Mouse (Mus musculus): ENCODE results near the gene Pip5k1c. TPM values are rescaled to one million over a fixed set of nuclear protein-coding genes. Genes with fewer than 3 reads are reported as not detected.

Gene Pip5k1c
- polyA plus RNA-seq (2015; fragmentation: Nextera tagmentation; extraction: Ambion mirVana): 26.2 and 38.2 TPM in 2 replicates

DNA sequence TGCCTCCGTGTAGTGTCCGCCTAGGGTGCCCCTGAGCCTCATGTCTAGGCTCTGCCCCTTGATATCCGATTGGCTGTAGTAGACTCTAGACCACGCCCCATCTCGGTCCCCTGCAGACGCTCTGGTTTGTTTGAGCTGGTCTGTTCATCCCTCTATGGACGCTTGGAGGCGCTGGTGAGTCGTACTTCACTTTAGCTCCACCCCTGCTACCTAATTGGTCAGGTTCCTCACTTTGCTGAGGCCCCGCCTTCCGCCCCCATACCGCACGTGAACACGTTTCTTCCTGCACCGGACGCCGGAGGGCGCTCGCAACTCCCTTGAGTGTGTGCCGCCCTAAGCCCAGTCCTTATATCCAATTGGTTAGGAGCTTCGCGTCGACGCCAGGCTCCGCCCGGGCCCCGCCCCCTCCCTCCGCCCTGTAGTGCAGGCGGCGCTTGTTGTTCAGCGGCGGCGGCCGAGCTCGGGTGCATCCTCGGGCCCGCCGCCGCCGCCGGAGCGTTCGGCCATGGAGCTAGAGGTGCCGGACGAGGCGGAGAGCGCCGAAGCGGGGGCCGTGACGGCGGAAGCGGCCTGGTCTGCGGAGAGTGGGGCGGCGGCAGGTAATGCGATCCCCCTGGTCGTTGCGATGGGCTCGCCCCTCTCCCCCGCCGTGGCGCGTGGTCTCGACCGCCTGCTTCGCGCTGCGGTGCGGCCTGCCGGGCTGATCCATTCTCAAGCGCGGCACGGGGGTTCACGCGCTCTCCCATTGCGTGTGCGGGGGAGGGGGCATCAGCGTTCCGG lies at the start of gene Pip5k1c:
Pip5k1c (plus strand) TSS at position 410 of the 780 bp plus-strand sequence.
- Histone ChIP-seq H3K4me3 (peak within 1 kb of the TSS; percentile 71), H3K27me3 (peaks cover 28% of the 10 kb centered on the region), H3K9me3 (replicated peaks) (no peaks in the 10 kb centered on the region), H3K4me2 (peak within 1 kb of the TSS; percentile 93), H3K9ac (peak within 1 kb of the TSS; percentile 87), H3K4me1 (replicated peaks) (peaks cover 49% of the 10 kb centered on the region), H3K27ac (peak within 1 kb of the TSS; percentile 88), H3K36me3 (no peaks in the 10 kb centered on the region)
- under 1% methylated on average over 78 of the region's 80 CpGs for WGBS
- ATAC-seq (replicated peaks; ENCODE audit: insufficient number of reproducible peaks, insufficient read depth, low FRiP score, low read depth): peak; percentile 95

DNA sequence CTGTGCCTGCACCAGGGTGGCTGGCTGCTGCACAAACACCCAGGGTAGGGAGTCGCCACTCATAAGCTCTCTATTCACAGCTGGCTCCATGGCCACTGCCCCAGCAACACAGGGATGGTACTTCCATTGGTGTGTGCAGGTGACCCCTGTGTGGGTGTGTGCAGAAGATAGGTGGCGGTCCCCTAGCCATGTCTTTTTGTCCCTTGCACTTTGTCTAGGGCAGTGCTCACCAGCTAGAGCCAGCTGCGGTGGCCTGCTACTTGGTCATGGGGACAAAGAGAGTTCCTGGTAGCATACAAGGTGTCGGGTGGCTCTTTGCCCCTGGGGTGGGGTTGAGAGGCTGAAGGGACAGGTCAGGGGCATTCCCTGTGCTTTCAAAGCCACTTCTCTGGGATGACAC lies 48.6 kb upstream of the Pip5k1c start:
- no peaks in the 10 kb centered on the region for H3K36me3 ChIP-seq
- no peak overlapping the region for H3K4me2 ChIP-seq
- no peak overlapping the region for H3K27ac ChIP-seq
- no peak overlapping the region for H3K9ac ChIP-seq
- H3K9me3 ChIP-seq (replicated peaks): no peaks in the 10 kb centered on the region
- H3K4me1 ChIP-seq (replicated peaks): peaks cover 17% of the 10 kb centered on the region
- no peak for ATAC-seq (replicated peaks; ENCODE audit: insufficient number of reproducible peaks, insufficient read depth, low FRiP score, low read depth)
- 71% methylated on average over 4 of the region's 4 CpGs for WGBS
- H3K27me3 ChIP-seq: peaks cover 49% of the 10 kb centered on the region
- H3K4me3 ChIP-seq: no peak overlapping the region

DNA sequence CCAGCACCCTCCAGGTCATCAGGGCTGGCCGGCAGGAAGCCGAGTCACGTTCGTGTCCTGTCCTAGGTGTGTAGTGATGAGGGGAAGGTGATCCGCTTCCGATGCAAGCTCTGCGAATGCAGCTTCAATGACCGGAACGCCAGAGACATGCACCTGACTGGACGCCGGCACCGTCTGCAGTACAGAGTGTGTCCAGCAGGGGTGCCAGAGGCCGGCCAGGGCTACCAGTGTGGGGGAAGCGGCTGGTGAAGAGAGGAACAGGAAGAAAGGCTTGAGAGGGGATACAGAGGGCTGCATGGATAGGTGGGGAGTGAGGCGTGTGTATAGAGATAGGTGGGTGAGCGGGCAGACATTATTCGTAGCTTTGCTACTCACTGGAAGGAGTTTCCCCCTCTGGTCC lies 48.2 kb upstream of the Pip5k1c start:
- Histone ChIP-seq H3K36me3 (no peaks in the 10 kb centered on the region), H3K4me1 (replicated peaks) (peaks cover 17% of the 10 kb centered on the region), H3K4me3 (no peak overlapping the region), H3K9ac (no peak overlapping the region), H3K4me2 (no peak overlapping the region), H3K27me3 (peaks cover 44% of the 10 kb centered on the region), H3K27ac (no peak overlapping the region), H3K9me3 (replicated peaks) (no peaks in the 10 kb centered on the region)
- ATAC-seq (replicated peaks; ENCODE audit: insufficient number of reproducible peaks, insufficient read depth, low FRiP score, low read depth): no peak; the same call in 1 of the 2 replicates
- WGBS: 9% methylated on average over 17 of the region's 17 CpGs

DNA sequence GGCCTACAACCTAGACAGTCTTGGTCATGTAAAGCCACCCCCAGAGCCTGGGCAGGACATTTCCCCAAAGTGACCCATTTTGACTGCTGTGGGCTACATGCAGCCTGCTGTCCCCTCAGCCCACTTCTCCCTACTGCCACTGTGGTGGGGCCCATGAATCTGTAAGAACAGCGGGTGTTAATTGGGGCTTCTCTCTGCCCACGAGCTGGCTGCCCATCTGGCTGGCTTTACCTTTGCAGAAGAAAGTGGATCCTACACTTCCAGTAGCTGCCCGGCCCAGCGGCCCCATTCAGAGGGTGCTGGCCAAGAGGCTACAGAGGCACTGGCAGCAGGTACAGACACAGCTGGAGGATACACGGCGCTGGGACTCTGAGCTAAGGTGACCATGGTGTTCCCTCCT lies 47.6 kb upstream of the Pip5k1c start:
- ATAC-seq (replicated peaks; ENCODE audit: insufficient number of reproducible peaks, insufficient read depth, low FRiP score, low read depth): no peak
- 87% methylated on average over 6 of the region's 6 CpGs for WGBS
- no peak overlapping the region for H3K4me3 ChIP-seq
- no peaks in the 10 kb centered on the region for H3K9me3 ChIP-seq (replicated peaks)
- no peak overlapping the region for H3K4me2 ChIP-seq
- H3K9ac ChIP-seq: no peak overlapping the region
- H3K36me3 ChIP-seq: no peaks in the 10 kb centered on the region
- H3K27ac ChIP-seq: no peak overlapping the region
- H3K27me3 ChIP-seq: peaks cover 38% of the 10 kb centered on the region
- H3K4me1 ChIP-seq (replicated peaks): peaks cover 11% of the 10 kb centered on the region

DNA sequence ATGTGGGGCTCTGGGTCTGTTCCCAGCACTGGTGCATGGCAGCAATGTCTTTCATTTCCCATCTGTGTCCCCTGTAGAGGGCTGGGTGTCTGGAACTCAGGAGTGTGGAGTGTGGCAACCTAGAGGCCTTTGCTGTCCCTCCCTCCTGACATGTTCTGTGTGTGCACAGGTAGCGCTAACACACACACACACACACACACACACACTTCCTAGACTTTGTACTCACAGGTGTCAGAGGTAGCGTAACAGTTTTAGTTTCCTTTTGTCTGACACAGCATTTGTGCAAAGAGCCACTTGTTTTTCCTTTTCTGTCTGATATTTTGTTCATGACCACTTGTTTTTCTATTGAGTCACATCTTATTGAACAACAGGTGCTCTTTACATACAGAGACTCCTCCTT lies 45.0 kb upstream of the Pip5k1c start:
- peaks cover 12% of the 10 kb centered on the region for H3K4me1 ChIP-seq (replicated peaks)

DNA sequence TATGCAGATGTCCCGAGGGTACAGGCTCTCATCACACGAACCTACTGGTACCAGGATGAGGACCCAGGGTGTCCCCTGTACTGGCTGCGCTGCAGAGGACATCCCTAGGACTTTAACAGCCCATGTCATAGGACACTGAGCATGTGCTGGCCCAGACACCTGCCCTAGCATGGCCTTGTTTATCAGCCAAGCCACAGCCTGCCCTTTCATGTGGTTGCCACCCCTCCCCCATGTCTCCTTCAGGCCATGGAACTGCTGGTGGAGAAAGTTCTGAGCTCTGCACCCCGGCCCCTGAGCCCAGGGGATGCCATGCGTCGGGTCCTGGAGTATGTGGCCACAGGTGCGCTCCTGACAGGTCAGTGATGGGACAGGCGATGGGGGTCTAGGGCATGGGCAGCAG lies 43.3 kb upstream of the Pip5k1c start:
- Histone ChIP-seq H3K9ac (no peak overlapping the region), H3K4me2 (no peak overlapping the region), H3K27ac (no peak overlapping the region), H3K4me1 (replicated peaks) (peaks cover 16% of the 10 kb centered on the region), H3K36me3 (no peaks in the 10 kb centered on the region), H3K9me3 (replicated peaks) (no peaks in the 10 kb centered on the region), H3K4me3 (no peak overlapping the region), H3K27me3 (peaks cover 42% of the 10 kb centered on the region)
- ATAC-seq (replicated peaks; ENCODE audit: insufficient number of reproducible peaks, insufficient read depth, low FRiP score, low read depth): no peak
- 73% methylated on average over 8 of the region's 8 CpGs for WGBS

More for the DNA sequence above, 45.0 kb upstream of the Pip5k1c start:
- Histone ChIP-seq H3K9me3 (replicated peaks) (no peaks in the 10 kb centered on the region), H3K4me2 (no peak overlapping the region), H3K9ac (no peak overlapping the region), H3K4me3 (no peak overlapping the region), H3K27me3 (peaks cover 39% of the 10 kb centered on the region), H3K27ac (no peak overlapping the region), H3K36me3 (no peaks in the 10 kb centered on the region)
- 98% methylated on average over 2 of the region's 2 CpGs for WGBS
- no peak for ATAC-seq (replicated peaks; ENCODE audit: insufficient number of reproducible peaks, insufficient read depth, low FRiP score, low read depth)

DNA sequence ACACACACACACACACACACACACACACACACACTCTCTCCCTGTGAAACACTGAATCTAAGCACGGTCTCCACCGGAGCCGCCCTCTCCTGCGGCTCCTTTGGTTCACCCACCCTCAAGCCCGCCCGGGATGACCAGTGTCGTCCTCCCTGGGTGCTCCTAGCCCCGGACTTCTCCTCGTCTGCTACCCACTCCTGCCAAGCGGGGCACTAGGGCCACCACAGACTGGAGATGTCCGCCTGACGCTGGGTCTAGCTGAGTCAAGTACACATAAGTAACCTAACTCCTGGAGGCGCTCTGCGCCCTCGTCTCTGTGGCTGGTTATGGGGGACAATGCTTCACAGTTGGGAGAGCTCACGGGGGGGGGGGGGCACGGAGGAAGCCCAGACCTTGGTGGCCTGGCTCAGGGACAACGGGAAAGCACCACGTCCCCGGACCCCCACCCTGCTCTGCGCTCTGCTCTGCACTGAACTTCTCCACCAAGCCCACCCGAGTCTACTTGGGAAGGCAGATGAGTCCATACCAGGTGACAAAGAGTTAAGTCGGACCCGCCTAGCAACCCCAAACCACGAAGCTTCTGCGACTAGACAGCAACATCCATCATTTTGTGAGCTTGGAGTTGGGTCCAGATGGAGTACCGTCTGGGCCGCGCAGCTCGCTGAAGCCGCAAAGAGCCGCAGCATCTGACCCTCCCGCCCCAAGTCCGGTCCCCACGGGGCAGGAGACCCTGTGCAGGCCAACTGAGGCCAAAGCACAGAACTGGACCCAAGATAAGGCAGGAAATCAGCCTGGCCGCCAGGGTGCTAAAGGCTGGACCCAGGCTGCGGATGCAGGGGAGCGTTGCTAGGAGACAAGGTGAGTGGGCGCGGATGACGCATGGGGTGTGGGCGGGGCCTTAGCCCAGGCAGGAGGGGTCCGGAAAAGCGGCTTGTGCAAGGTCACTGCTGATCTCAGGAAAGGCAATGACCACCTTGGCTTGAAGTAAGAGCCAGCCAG lies 40.0 kb upstream of the Pip5k1c start, which contains the start of gene Matk:
Matk (plus strand) TSS at position 512 of the 996 bp plus-strand sequence.
- Histone ChIP-seq H3K9me3 (replicated peaks) (no peaks in the 10 kb centered on the region), H3K27ac (no peak within 1 kb of the TSS), H3K9ac (no peak within 1 kb of the TSS), H3K4me3 (peak within 1 kb of the TSS; percentile 11), H3K4me2 (peak within 1 kb of the TSS; percentile 25; the same call in 1 of the 2 replicates), H3K4me1 (replicated peaks) (peaks cover 18% of the 10 kb centered on the region), H3K36me3 (no peaks in the 10 kb centered on the region), H3K27me3 (peaks cover 66% of the 10 kb centered on the region)
- ATAC-seq (replicated peaks; ENCODE audit: insufficient number of reproducible peaks, insufficient read depth, low FRiP score, low read depth): no peak
- 13% methylated on average over 44 of the region's 44 CpGs for WGBS

DNA sequence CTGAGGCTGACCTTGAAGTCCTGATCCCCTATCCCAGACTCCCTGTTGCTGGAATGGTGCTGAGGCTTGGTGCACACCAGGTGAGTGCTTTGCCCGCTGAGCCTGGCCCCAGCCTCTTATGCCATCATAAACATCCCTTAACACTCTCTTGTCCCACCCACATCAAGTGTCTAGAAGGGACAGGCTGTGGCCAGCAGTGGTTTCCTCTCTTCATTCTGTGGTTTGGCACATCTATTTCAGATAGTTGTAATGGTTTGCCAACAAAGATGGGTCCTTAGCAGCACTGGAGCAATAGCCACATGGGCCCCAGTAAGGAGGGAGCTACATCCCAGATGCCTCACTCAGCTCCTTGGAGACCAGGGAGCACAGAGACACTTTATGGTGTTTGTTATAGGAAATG lies 37.9 kb upstream of the Pip5k1c start:
- no peaks in the 10 kb centered on the region for H3K36me3 ChIP-seq
- no peak for ATAC-seq (replicated peaks; ENCODE audit: insufficient number of reproducible peaks, insufficient read depth, low FRiP score, low read depth)
- no peak overlapping the region for H3K27ac ChIP-seq
- H3K4me2 ChIP-seq: no peak overlapping the region
- H3K4me1 ChIP-seq (replicated peaks): peaks cover 26% of the 10 kb centered on the region
- H3K9me3 ChIP-seq (replicated peaks): no peaks in the 10 kb centered on the region
- H3K4me3 ChIP-seq: no peak overlapping the region
- H3K9ac ChIP-seq: no peak overlapping the region
- 44% methylated on average over 1 of the region's 1 CpGs for WGBS
- peaks cover 87% of the 10 kb centered on the region for H3K27me3 ChIP-seq

DNA sequence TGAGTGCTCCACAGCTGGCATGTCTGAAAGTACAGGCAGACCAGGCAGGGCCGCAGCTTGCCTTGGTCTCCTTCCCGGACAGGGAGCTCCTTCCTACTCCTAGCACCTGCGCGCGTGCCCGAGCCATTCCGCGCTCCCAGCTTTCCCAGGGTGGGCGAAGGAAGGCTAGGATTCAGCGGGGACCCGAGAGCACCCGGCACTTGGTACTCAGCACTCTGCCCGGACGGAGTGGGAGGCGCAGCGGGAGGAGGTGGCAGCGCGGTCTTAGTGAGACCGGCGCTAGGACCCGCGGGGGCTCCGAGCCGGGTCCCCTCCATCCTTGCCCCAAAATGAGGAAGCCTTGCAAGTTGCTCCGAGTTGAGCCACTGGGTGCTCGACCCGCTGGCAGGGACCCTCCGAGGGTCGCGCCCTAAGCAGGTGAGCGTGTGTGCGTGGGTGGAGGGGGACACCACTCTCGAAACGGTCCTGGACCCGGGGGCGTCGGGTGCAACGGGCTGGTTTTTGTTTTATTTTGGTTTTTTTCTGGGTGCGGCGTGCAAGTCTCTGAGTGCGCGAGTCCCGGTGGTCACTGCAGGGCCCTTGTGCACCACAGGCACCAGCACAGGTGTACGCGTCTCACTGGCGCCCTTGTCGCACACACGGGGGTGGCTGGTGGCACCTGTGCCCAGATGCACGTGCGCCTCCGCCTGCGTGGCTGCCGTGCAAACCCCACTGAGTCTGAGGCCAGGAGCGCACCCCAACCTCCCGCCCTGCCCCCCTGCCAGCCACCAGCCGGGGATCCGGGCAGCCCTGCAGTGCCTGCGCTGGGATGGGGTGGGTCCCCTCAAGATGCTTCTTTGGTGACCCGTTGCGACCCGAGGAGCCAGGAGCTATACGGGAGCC lies 35.4 kb upstream of the Pip5k1c start:
- Histone ChIP-seq H3K27me3 (peaks cover 75% of the 10 kb centered on the region), H3K4me3 (peak overlapping the region; percentile 53), H3K4me2 (peak overlapping the region; percentile 90), H3K9me3 (replicated peaks) (peaks cover 6% of the 10 kb centered on the region), H3K9ac (peak overlapping the region; percentile 50), H3K27ac (no peak overlapping the region), H3K4me1 (replicated peaks) (peaks cover 25% of the 10 kb centered on the region), H3K36me3 (no peaks in the 10 kb centered on the region)
- 2% methylated on average over 62 of the region's 62 CpGs for WGBS
- no peak for ATAC-seq (replicated peaks; ENCODE audit: insufficient number of reproducible peaks, insufficient read depth, low FRiP score, low read depth)

DNA sequence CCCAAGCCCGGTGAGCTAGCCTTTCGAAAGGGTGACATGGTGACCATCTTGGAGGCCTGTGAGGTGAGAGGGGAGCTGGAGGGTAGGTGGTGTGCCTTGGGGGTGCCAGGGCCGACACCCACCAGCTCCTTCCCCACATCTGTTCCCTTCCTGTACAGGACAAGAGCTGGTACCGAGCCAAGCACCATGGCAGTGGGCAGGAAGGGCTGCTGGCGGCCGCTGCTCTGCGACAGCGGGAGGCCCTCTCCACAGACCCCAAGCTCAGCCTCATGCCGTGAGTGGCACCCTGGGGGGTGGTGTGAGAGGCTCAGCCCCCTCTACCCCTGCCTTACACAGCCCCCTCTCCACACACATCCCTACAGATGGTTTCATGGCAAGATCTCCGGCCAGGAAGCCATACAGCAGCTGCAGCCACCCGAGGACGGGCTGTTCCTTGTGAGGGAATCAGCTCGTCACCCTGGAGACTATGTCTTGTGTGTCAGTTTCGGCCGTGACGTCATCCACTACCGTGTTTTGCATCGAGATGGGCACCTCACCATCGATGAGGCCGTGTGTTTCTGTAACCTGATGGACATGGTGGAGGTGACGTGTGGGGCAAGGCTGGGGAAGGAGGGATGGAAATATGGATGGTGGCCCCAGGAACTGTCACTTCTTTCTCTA lies 33.4 kb upstream of the Pip5k1c start:
- Histone ChIP-seq H3K27me3 (peaks cover 55% of the 10 kb centered on the region), H3K4me1 (replicated peaks) (peaks cover 16% of the 10 kb centered on the region), H3K9ac (no peak overlapping the region), H3K27ac (no peak overlapping the region), H3K4me2 (no peak overlapping the region), H3K9me3 (replicated peaks) (peaks cover 6% of the 10 kb centered on the region), H3K36me3 (peaks cover 5% of the 10 kb centered on the region; the same call in 1 of the 2 replicates), H3K4me3 (no peak overlapping the region)
- 42% methylated on average over 20 of the region's 21 CpGs for WGBS
- ATAC-seq (replicated peaks; ENCODE audit: insufficient number of reproducible peaks, insufficient read depth, low FRiP score, low read depth): no peak
